Mouse (Mus musculus) kidney, adult 2 months (tissue): Measurements from ENCODE around the gene Sct.

Experiments used
- CTCF ChIP-seq: fragments of 200-500 bp; conservative IDR thresholded peaks from 2 replicates; pipeline ENCODE4 v1.5.1; 2011; ENCODE audit warnings: low read depth, mild to moderate bottlenecking, control low read depth, low read length, moderate library complexity, mixed read lengths; ENCODE audit not compliant: insufficient read depth, insufficient read length
- POLR2A ChIP-seq: fragments of 200-500 bp; IDR thresholded peaks from one replicate; pipeline ENCODE4 v1.6.1; 2011; ENCODE audit warnings: low read depth, low read length, control low read depth

DNA sequence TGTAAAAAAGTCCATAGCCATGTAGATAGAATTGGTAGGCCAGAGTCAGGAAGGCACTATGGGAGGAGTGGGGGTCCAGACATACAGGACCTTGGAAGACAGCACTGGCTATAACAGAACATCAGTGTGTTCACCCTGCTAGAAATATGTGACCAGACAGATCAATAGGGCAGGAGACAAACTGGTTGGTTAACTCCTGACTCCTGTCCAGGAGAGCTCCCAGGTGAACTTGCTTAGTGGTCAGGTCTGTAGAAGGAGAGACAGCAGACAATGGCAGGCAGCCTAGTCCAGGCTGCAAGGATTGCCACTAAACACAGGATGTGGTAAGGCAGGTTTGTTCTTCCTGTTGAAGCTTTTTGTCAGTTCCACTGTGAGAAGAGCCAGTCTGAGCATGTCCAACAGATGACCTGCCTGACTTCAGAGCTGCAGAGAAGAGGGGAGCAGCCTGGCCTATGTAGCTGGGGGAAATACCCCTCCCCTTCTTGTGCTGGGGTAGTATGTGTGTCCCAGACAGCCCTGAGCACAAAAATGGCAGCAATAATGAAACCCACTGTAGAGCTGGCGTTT, 23.9 kb upstream of the Sct start:
- TF ChIP-seq CTCF: no peak
- TF ChIP-seq POLR2A: no peak
